Mouse (Mus musculus) embryonic facial prominence, embryonic 14.5 days (tissue): ENCODE measurements at regions not wholly inside any gene's neighbourhood (a gene's known extent, or its start where the extent isn't known, plus 50 kb on each side); places are given as distances from the start of the nearest gene placed in this dataset.

Experiments used
- ATAC-seq: fragments of 200-750 bp; cut with Nextera tagmentation; 2 replicates; pipeline ENCODE4 v1.8.0; 2017; ENCODE audit warnings: low read depth, moderate number of reproducible peaks, moderate TSS enrichment
- DNase-seq: peaks from one replicate; pipeline ENCODE4 v3.0.0-alpha.2; 2015; ENCODE audit warnings: low spot score
- H3K27ac ChIP-seq: fragments of 300-500 bp; sonication (generic); replicated peaks from 2 replicates; pipeline ENCODE4 v1.5.1; 2014; ENCODE audit warnings: low read depth, mild to moderate bottlenecking, low read length, moderate library complexity
- H3K27me3 ChIP-seq: fragments of 300-500 bp; sonication (generic); replicated peaks from 2 replicates; pipeline ENCODE4 v1.6.1; 2014; ENCODE audit warnings: low read length; ENCODE audit not compliant: control insufficient read depth, insufficient read depth
- H3K36me3 ChIP-seq: fragments of 300-500 bp; sonication (generic); 2 replicates; pipeline ENCODE4 v1.6.1; 2014; ENCODE audit warnings: low read length, mixed read lengths; ENCODE audit not compliant: control insufficient read depth, insufficient read depth
- H3K4me1 ChIP-seq: fragments of 300-500 bp; sonication (generic); 2 replicates; pipeline ENCODE4 v1.6.1; 2014; ENCODE audit warnings: antibody characterized with exemption, low read length; ENCODE audit not compliant: control insufficient read depth, insufficient read depth
- H3K4me2 ChIP-seq: fragments of 300-500 bp; sonication (generic); 2 replicates; pipeline ENCODE4 v1.6.1; 2014; ENCODE audit warnings: low read depth, mild to moderate bottlenecking, low read length, moderate library complexity, mixed read lengths
- H3K4me3 ChIP-seq: fragments of 300-500 bp; sonication (generic); 2 replicates; pipeline ENCODE4 v1.5.1; 2014; ENCODE audit warnings: low read depth, mild to moderate bottlenecking, low read length
- H3K9ac ChIP-seq: fragments of 300-500 bp; sonication (generic); 2 replicates; pipeline ENCODE4 v1.6.1; 2014; ENCODE audit warnings: low read depth, mild to moderate bottlenecking, low read length, moderate library complexity, mixed read lengths
- H3K9me3 ChIP-seq: fragments of 300-500 bp; sonication (generic); 2 replicates; pipeline ENCODE4 v1.6.1; 2016; ENCODE audit warnings: low read length; ENCODE audit not compliant: control insufficient read depth
- WGBS: fragments of 180-500 bp; shearing (Covaris S2); extraction: QIAGEN DNeasy Blood & Tissue Kit; methylation state at CpG from one replicate; pipeline ENCODE4 v1.1.7; 2014; 5-methylcytosine and 5-hydroxymethylcytosine counted together

GRCm38 (mm10) chr9:30021981-30022380 lies 59.0 kb upstream of the Ntm start:
- ATAC-seq (no peak), DNase-seq (no peak)
- H3K27me3 ChIP-seq = no peaks in the 10 kb centered on the region
- 81% methylated on average over 3 of the region's 3 CpGs for WGBS
- no peak overlapping the region for H3K4me2 ChIP-seq
- H3K9ac ChIP-seq = no peak overlapping the region
- H3K4me3 ChIP-seq = no peak overlapping the region
- H3K27ac ChIP-seq = no peak overlapping the region
- no peaks in the 10 kb centered on the region for H3K9me3 ChIP-seq
- H3K36me3 ChIP-seq = no peaks in the 10 kb centered on the region
- no peaks in the 10 kb centered on the region; the same call in 1 of the 2 replicates for H3K4me1 ChIP-seq

- Histone ChIP-seq H3K27ac (no peak overlapping the region), H3K4me1 (no peaks in the 10 kb centered on the region; the same call in 1 of the 2 replicates), H3K9ac (no peak overlapping the region), H3K9me3 (no peaks in the 10 kb centered on the region), H3K4me2 (no peak overlapping the region), H3K36me3 (no peaks in the 10 kb centered on the region), H3K27me3 (no peaks in the 10 kb centered on the region), H3K4me3 (no peak overlapping the region)
- peak; percentile 46 for DNase-seq
- ATAC-seq = peak; percentile 63; the same call in 1 of the 2 replicates
- WGBS = 12% methylated on average over 7 of the region's 7 CpGs
Measured at GRCm38 (mm10) chr9:30025275-30025674, 62.3 kb upstream of the Ntm start.

GRCm38 (mm10) chr9:30026939-30027338 lies 64.0 kb upstream of the Ntm start:
- no peak overlapping the region for H3K9ac ChIP-seq
- H3K4me2 ChIP-seq = no peak overlapping the region
- WGBS = 65% methylated on average over 5 of the region's 5 CpGs
- H3K27me3 ChIP-seq = no peaks in the 10 kb centered on the region
- H3K9me3 ChIP-seq = no peaks in the 10 kb centered on the region
- DNase-seq (no peak), ATAC-seq (no peak)
- no peaks in the 10 kb centered on the region for H3K36me3 ChIP-seq
- H3K4me3 ChIP-seq = no peak overlapping the region
- no peak overlapping the region for H3K27ac ChIP-seq
- H3K4me1 ChIP-seq = no peaks in the 10 kb centered on the region; the same call in 1 of the 2 replicates

GRCm38 (mm10) chr9:30040396-30040795 lies 77.5 kb upstream of the Ntm start:
- H3K27me3 ChIP-seq = no peaks in the 10 kb centered on the region
- H3K4me3 ChIP-seq = no peak overlapping the region
- WGBS = 10% methylated on average over 4 of the region's 4 CpGs
- DNase-seq (peak; percentile 72), ATAC-seq (no peak)
- H3K36me3 ChIP-seq = no peaks in the 10 kb centered on the region
- no peaks in the 10 kb centered on the region for H3K4me1 ChIP-seq
- no peaks in the 10 kb centered on the region for H3K9me3 ChIP-seq
- no peak overlapping the region for H3K27ac ChIP-seq
- H3K9ac ChIP-seq = no peak overlapping the region
- H3K4me2 ChIP-seq = no peak overlapping the region

GRCm38 (mm10) chr9:30064551-30064950 lies 101.6 kb upstream of the Ntm start:
- DNase-seq (no peak), ATAC-seq (no peak)
- Histone ChIP-seq H3K4me1 (0 out of 2 replicates have a peak, but pooled peaks cover 3% of the 10 kb centered on the region), H3K4me2 (no peak overlapping the region), H3K36me3 (no peaks in the 10 kb centered on the region), H3K9ac (no peak overlapping the region), H3K4me3 (no peak overlapping the region), H3K9me3 (no peaks in the 10 kb centered on the region), H3K27me3 (no peaks in the 10 kb centered on the region), H3K27ac (no peak overlapping the region)
- WGBS = 70% methylated on average over 2 of the region's 2 CpGs

GRCm38 (mm10) chr9:30067980-30068379 lies 105.0 kb upstream of the Ntm start:
- Histone ChIP-seq H3K9me3 (no peaks in the 10 kb centered on the region), H3K4me2 (no peak overlapping the region), H3K4me3 (no peak overlapping the region), H3K36me3 (no peaks in the 10 kb centered on the region), H3K9ac (no peak overlapping the region), H3K27ac (no peak overlapping the region), H3K4me1 (0 out of 2 replicates have a peak, but pooled peaks cover 3% of the 10 kb centered on the region), H3K27me3 (no peaks in the 10 kb centered on the region)
- 68% methylated on average over 7 of the region's 7 CpGs for WGBS
- no peak for DNase-seq
- no peak for ATAC-seq

- Histone ChIP-seq H3K9ac (no peak overlapping the region), H3K9me3 (no peaks in the 10 kb centered on the region), H3K4me2 (no peak overlapping the region), H3K36me3 (no peaks in the 10 kb centered on the region), H3K27ac (no peak overlapping the region), H3K27me3 (no peaks in the 10 kb centered on the region), H3K4me1 (no peaks in the 10 kb centered on the region), H3K4me3 (no peak overlapping the region)
- ATAC-seq (no peak), DNase-seq (no peak)
- WGBS = 88% methylated on average over 3 of the region's 3 CpGs
Measured at GRCm38 (mm10) chr9:30075233-30075632, 112.3 kb upstream of the Ntm start.

- no peak overlapping the region for H3K9ac ChIP-seq
- DNase-seq (no peak), ATAC-seq (no peak)
- H3K27me3 ChIP-seq = no peaks in the 10 kb centered on the region
- WGBS = 87% methylated on average over 6 of the region's 6 CpGs
- H3K36me3 ChIP-seq = no peaks in the 10 kb centered on the region
- no peak overlapping the region for H3K4me2 ChIP-seq
- no peak overlapping the region for H3K27ac ChIP-seq
- no peaks in the 10 kb centered on the region for H3K9me3 ChIP-seq
- H3K4me3 ChIP-seq = no peak overlapping the region
- H3K4me1 ChIP-seq = no peaks in the 10 kb centered on the region
Measured at GRCm38 (mm10) chr9:30076006-30076405, 113.1 kb upstream of the Ntm start.

GRCm38 (mm10) chr9:30076482-30076881 lies 113.5 kb upstream of the Ntm start:
- no peak for DNase-seq
- Histone ChIP-seq H3K9ac (no peak overlapping the region), H3K36me3 (no peaks in the 10 kb centered on the region), H3K4me3 (no peak overlapping the region), H3K27ac (no peak overlapping the region), H3K27me3 (no peaks in the 10 kb centered on the region), H3K4me2 (no peak overlapping the region), H3K9me3 (no peaks in the 10 kb centered on the region), H3K4me1 (no peaks in the 10 kb centered on the region)
- ATAC-seq = no peak
- 33% methylated on average over 3 of the region's 3 CpGs for WGBS
